ENCODE assay signal across 9 mouse cellular contexts in the genomic region with DNA sequence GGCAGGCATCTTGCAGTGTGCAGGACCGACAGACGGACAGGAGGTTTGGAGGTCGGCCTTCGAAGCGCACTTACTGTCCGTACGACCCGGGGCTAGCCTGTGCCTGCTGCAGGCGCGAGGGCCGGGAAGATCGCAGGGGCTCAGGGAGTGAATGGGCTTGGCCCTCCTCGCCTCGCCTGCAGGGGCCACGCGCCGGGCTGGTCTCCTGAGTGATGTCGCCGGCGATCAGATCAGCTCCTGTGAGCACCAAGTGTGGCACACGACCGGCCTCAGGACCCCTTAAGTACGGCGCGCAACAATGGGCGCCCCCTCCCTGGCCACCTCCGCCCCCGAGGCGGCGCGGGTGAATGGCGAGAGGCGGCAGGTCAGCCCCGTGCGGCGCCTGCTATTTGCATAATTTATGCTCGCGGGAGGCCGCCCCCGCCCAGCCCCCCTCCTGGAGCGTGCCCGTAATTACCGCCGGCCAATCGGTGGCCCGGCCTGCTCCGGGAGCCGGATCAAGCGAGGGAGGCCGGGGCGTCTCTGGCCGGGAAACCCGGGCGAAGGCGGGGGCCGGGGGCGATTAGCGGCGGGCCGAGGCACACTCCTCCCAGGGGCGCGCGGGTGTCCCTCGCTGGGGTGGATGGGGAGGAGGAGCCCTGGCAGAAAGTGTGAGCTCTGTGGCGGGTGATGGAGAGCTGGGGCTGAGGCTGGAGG. TPM values are rescaled to one million over a fixed set of nuclear protein-coding genes. Genes with fewer than 3 reads are reported as not detected.
DNase-seq lines count a peak whose midpoint lies in the region; ATAC-seq and TF ChIP-seq lines count a peak whose summit lies in the region.
"Had no signal": no experiment of that assay in that cellular context is flagged by ENCODE, and none has a peak within 500 bp of the region (broad histone marks: within the 10 kb centered on the region; RNA-seq: fewer than 3 reads in every experiment).

A gene (minus strand): TSS at position 240 of the 696 bp plus-strand sequence.

- peak within 1 kb of the TSS; percentile 64 for H3K4me2 ChIP-seq in neural tube, embryonic 15.5 days

- no peak for TF ChIP-seq POLR2A in kidney, adult 2 months (IDR thresholded peaks at IDR 0.05; ENCODE audit: low read depth, low read length)

- H3K27me3 ChIP-seq in kidney, adult 2 months (replicated peaks; ENCODE audit: control insufficient read depth, insufficient read depth, low read length) = peaks cover 3% of the 10 kb centered on the region; the same call in 1 of the 2 replicates
- H3K27me3 ChIP-seq in hindbrain, embryonic 10.5 days (ENCODE audit: insufficient read depth, poor library complexity, severe bottlenecking) = peaks cover 100% of the 10 kb centered on the region
- H3K27me3 ChIP-seq in neural tube, embryonic 15.5 days (replicated peaks) = peaks cover 99% of the 10 kb centered on the region

- H3K36me3 ChIP-seq in kidney, adult 2 months (ENCODE audit: control insufficient read depth, insufficient read depth, low read length) = no peaks in the 10 kb centered on the region
- no peaks in the 10 kb centered on the region for H3K36me3 ChIP-seq in hindbrain, embryonic 10.5 days
- no peaks in the 10 kb centered on the region for H3K36me3 ChIP-seq in neural tube, embryonic 15.5 days

- 2% methylated on average over 65 of the region's 65 CpGs for WGBS in kidney, adult 2 months
- under 1% methylated on average over 65 of the region's 65 CpGs for WGBS in hindbrain, embryonic 10.5 days
- under 1% methylated on average over 65 of the region's 65 CpGs for WGBS in neural tube, embryonic 15.5 days

- no peaks in the 10 kb centered on the region for H3K4me1 ChIP-seq in kidney, adult 2 months (ENCODE audit: control insufficient read depth, insufficient read depth, low read length)
- peaks cover 85% of the 10 kb centered on the region for H3K4me1 ChIP-seq in hindbrain, embryonic 10.5 days (replicated peaks)
- H3K4me1 ChIP-seq in neural tube, embryonic 15.5 days = peaks cover 24% of the 10 kb centered on the region

- peak; percentile 12 for DNase-seq in kidney, adult 2 months
- no peak for DNase-seq in kidney, adult 9 months
- peak; percentile 33 to 40 for DNase-seq in cerebellum, postnatal 14 days
- peak; percentile 90 for DNase-seq in hindbrain, embryonic 10.5 days (ENCODE audit: low spot score)
- DNase-seq in left cerebral cortex, postnatal 25 days (ENCODE audit: low spot score in 2 of 2) = peak; percentile 31 to 38

- no peaks in the 10 kb centered on the region for H3K9me3 ChIP-seq in hindbrain, embryonic 10.5 days
- H3K9me3 ChIP-seq in neural tube, embryonic 15.5 days (replicated peaks) = no peaks in the 10 kb centered on the region

- peak; percentile 72 for ATAC-seq in neural tube, embryonic 15.5 days (ENCODE audit: low FRiP score)
- ATAC-seq in CD4-positive, CD25-positive, alpha-beta regulatory T cell, adult 4 months = no peak
- no peak for ATAC-seq in activated CD4-positive, CD25-positive, alpha-beta regulatory T cell, adult 4 months

- H3K9ac ChIP-seq in neural tube, embryonic 15.5 days (replicated peaks) = peak within 1 kb of the TSS; percentile 20; the same call in 1 of the 2 replicates

- TF ChIP-seq CTCF in kidney, adult 2 months (conservative IDR thresholded peaks at IDR 0.05; ENCODE audit: insufficient read depth, insufficient read length, low read depth, low read length) = no peak

- H3K4me3 ChIP-seq in kidney, adult 2 months (ENCODE audit: insufficient read depth, low read depth, low read length) = no peak within 1 kb of the TSS
- peak within 1 kb of the TSS; percentile 52 for H3K4me3 ChIP-seq in hindbrain, embryonic 10.5 days
- peak within 1 kb of the TSS; percentile 33 for H3K4me3 ChIP-seq in neural tube, embryonic 15.5 days (replicated peaks)

- H3K27ac ChIP-seq in kidney, adult 2 months (ENCODE audit: insufficient read depth, low read depth, low read length) = no peak within 1 kb of the TSS
- peak within 1 kb of the TSS; percentile 89 for H3K27ac ChIP-seq in hindbrain, embryonic 10.5 days
- no peak within 1 kb of the TSS for H3K27ac ChIP-seq in neural tube, embryonic 15.5 days (replicated peaks)

- intact Hi-C loops in left cerebral cortex, postnatal 25 days (cut with DNase I) = no loop called here

RNA-seq across cellular contexts. Expression of the gene that starts here (rescaled TPM):
- not detected in 2 replicates for polyA plus RNA-seq in kidney, adult 2 months (2012; rRNA removed)
- 28.4 and 33.7 TPM in 2 replicates for polyA plus RNA-seq in hindbrain, embryonic 10.5 days (2016; fragmentation: Nextera tagmentation; extraction: Ambion mirVana)
- under 1 TPM; 0.18 to 0.34 TPM for total RNA-seq in left cerebral cortex, postnatal 25 days (2021)
- 0.18 TPM in 1 of 2 replicates, not detected in the other for polyA plus RNA-seq in neural tube, embryonic 15.5 days (2015; fragmentation: Nextera tagmentation; extraction: Ambion mirVana)
- not detected for polyA plus RNA-seq in CD4-positive, CD25-positive, alpha-beta regulatory T cell, adult 4 months (2017; shearing (Covaris generic))
- not detected for polyA plus RNA-seq in activated CD4-positive, CD25-positive, alpha-beta regulatory T cell, adult 4 months (2017; shearing (Covaris generic))
- total RNA-seq: heart, postnatal 14 days had no signal

Comparison
In these comparisons a context has a peak if more than half of its experiments do, and no peak if none do; other contexts are left out.
1. RNA of the gene that starts here (polyA plus RNA-seq): 28.4 to 33.7 TPM in hindbrain, embryonic 10.5 days; 0.18 TPM in neural tube, embryonic 15.5 days, not detected in kidney, adult 2 months, not detected in CD4-positive, CD25-positive, alpha-beta regulatory T cell, adult 4 months and not detected in activated CD4-positive, CD25-positive, alpha-beta regulatory T cell, adult 4 months; every median in the first group is over 10 times any median in the second.
2. Peak in DNase-seq in kidney, adult 2 months; RNA of the gene not detected or under 1 TPM.
3. Peak in DNase-seq in left cerebral cortex, postnatal 25 days; RNA of the gene not detected or under 1 TPM.
4. Peak in ATAC-seq, H3K4me3 ChIP-seq, H3K9ac ChIP-seq and H3K4me2 ChIP-seq in neural tube, embryonic 15.5 days; RNA of the gene not detected or under 1 TPM.